Mouse (Mus musculus) lung, postnatal 0 days (tissue): ENCODE results near the gene Rpl21.

Source experiments
- CTCF ChIP-seq: IDR thresholded peaks from 2 replicates; pipeline ENCODE4 v1.5.1; 2016; ENCODE audit warnings: antibody characterized with exemption, mild to moderate bottlenecking
- EP300 ChIP-seq: IDR thresholded peaks from 2 replicates; pipeline ENCODE4 v1.6.1; 2016; ENCODE audit warnings: antibody characterized with exemption, mild to moderate bottlenecking, control low read depth

DNA sequence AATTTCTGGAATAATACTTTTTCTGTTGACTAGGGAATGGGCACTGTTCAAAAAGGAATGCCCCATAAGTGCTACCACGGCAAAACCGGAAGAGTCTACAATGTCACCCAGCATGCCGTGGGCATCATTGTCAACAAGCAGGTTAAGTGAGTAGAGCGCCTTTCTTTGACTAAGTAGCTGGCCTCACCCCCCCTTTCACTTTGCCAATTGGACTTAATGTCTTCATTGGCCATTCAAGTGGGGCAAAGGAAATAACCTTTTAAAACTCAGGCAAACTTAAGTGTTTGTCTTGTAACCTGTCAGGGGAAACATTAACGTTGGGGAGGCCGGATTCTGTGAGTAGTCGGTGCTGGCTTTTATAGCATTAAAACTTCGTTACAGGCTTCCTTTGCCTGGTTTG lies 2.3 kb downstream of the Rpl21 start:
- TF ChIP-seq EP300: no peak
- no peak for TF ChIP-seq CTCF
